Mouse (Mus musculus) neural tube, embryonic 13.5 days (tissue): ENCODE results near the gene Clpb. TPM values are rescaled to one million over a fixed set of nuclear protein-coding genes. Genes with fewer than 3 reads are reported as not detected.
A peak's percentile ranks its signal among the peaks of the same experiment; 100 is the strongest.

ENCODE experiments used
- ATAC-seq: fragments of 200-750 bp; cut with Nextera tagmentation; 2 replicates; pipeline ENCODE4 v1.8.0; 2017; ENCODE audit warnings: low read depth, mild to moderate bottlenecking, moderate TSS enrichment, moderate library complexity
- H3K27ac ChIP-seq: fragments of 300-500 bp; sonication (generic); replicated peaks from 2 replicates; pipeline ENCODE4 v1.5.1; 2015; ENCODE audit warnings: moderate library complexity, mild to moderate bottlenecking, inconsistent platforms
- H3K27me3 ChIP-seq: fragments of 300-500 bp; sonication (generic); 2 replicates; pipeline ENCODE4 v1.6.1; 2015; ENCODE audit warnings: mild to moderate bottlenecking, inconsistent platforms
- H3K36me3 ChIP-seq: fragments of 300-500 bp; sonication (generic); 2 replicates; pipeline ENCODE4 v1.6.1; 2015; ENCODE audit warnings: mild to moderate bottlenecking, inconsistent platforms
- H3K4me1 ChIP-seq: fragments of 300-500 bp; sonication (generic); replicated peaks from 2 replicates; pipeline ENCODE4 v1.6.1; 2015; ENCODE audit warnings: inconsistent platforms
- H3K4me2 ChIP-seq: fragments of 300-500 bp; sonication (generic); 2 replicates; pipeline ENCODE4 v1.6.1; 2015; ENCODE audit warnings: inconsistent platforms, mild to moderate bottlenecking, moderate library complexity
- H3K4me3 ChIP-seq: fragments of 300-500 bp; sonication (generic); 2 replicates; pipeline ENCODE4 v1.5.1; 2015; ENCODE audit warnings: mild to moderate bottlenecking, inconsistent platforms
- H3K9ac ChIP-seq: fragments of 300-500 bp; sonication (generic); 2 replicates; pipeline ENCODE4 v1.6.1; 2015; ENCODE audit warnings: moderate library complexity, mild to moderate bottlenecking, inconsistent platforms
- H3K9me3 ChIP-seq: fragments of 300-500 bp; sonication (generic); 2 replicates; pipeline ENCODE4 v1.6.1; 2016; ENCODE audit warnings: inconsistent platforms
- WGBS: fragments of 180-500 bp; shearing (Covaris S2); methylation state at CpG from one replicate; pipeline ENCODE4 v1.1.7; 2015; 5-methylcytosine and 5-hydroxymethylcytosine counted together
- polyA plus RNA-seq: library from polyadenylated mRNA; unstranded; fragments of >200 nt; fragmentation: Nextera tagmentation; extraction: Ambion mirVana; gene quantifications from 2 replicates; pipeline ENCODE4 v1.2.1, GENCODE M21; 2015

Gene Clpb
- polyA plus RNA-seq, 1 experiment from 2014 or later = 30.4 TPM

- no peaks in the 10 kb centered on the region for H3K27me3 ChIP-seq
- H3K4me2 ChIP-seq = no peak overlapping the region
- ATAC-seq = no peak
- 85% methylated on average over 2 of the region's 2 CpGs for WGBS
- H3K4me1 ChIP-seq = no peaks in the 10 kb centered on the region
- H3K27ac ChIP-seq = no peak overlapping the region
- no peak overlapping the region for H3K4me3 ChIP-seq
- H3K9ac ChIP-seq = no peak overlapping the region
- H3K36me3 ChIP-seq = no peaks in the 10 kb centered on the region
- H3K9me3 ChIP-seq = no peaks in the 10 kb centered on the region
Observed at GRCm38 (mm10) chr7:101636056-101636455, 27.4 kb upstream of the Clpb start.

- H3K4me2 ChIP-seq = no peak overlapping the region
- no peak overlapping the region for H3K27ac ChIP-seq
- H3K9me3 ChIP-seq = no peaks in the 10 kb centered on the region
- no peaks in the 10 kb centered on the region for H3K27me3 ChIP-seq
- no peak overlapping the region for H3K9ac ChIP-seq
- H3K4me1 ChIP-seq = no peaks in the 10 kb centered on the region
- no peak for ATAC-seq
- H3K4me3 ChIP-seq = no peak overlapping the region
- H3K36me3 ChIP-seq = no peaks in the 10 kb centered on the region
- 95% methylated on average over 3 of the region's 3 CpGs for WGBS
Observed at GRCm38 (mm10) chr7:101643879-101644278, 19.6 kb upstream of the Clpb start.

GRCm38 (mm10) chr7:101649729-101650128 lies 13.7 kb upstream of the Clpb start:
- 82% methylated on average over 9 of the region's 9 CpGs for WGBS
- 0 out of 2 replicates have a peak, but pooled peaks cover 3% of the 10 kb centered on the region for H3K4me1 ChIP-seq
- no peaks in the 10 kb centered on the region for H3K9me3 ChIP-seq
- no peak overlapping the region for H3K4me2 ChIP-seq
- no peak overlapping the region for H3K4me3 ChIP-seq
- no peaks in the 10 kb centered on the region for H3K27me3 ChIP-seq
- H3K9ac ChIP-seq = no peak overlapping the region
- H3K36me3 ChIP-seq = no peaks in the 10 kb centered on the region
- no peak overlapping the region for H3K27ac ChIP-seq
- ATAC-seq = no peak

GRCm38 (mm10) chr7:101650565-101650964 lies 12.9 kb upstream of the Clpb start:
- no peaks in the 10 kb centered on the region for H3K9me3 ChIP-seq
- ATAC-seq = no peak
- H3K36me3 ChIP-seq = no peaks in the 10 kb centered on the region
- 28% methylated on average over 3 of the region's 3 CpGs for WGBS
- H3K4me3 ChIP-seq = no peak overlapping the region
- H3K4me2 ChIP-seq = no peak overlapping the region
- H3K4me1 ChIP-seq = 0 out of 2 replicates have a peak, but pooled peaks cover 3% of the 10 kb centered on the region
- no peaks in the 10 kb centered on the region for H3K27me3 ChIP-seq
- no peak overlapping the region for H3K27ac ChIP-seq
- no peak overlapping the region for H3K9ac ChIP-seq

- H3K4me1 ChIP-seq = 0 out of 2 replicates have a peak, but pooled peaks cover 3% of the 10 kb centered on the region
- no peak; the same call in 1 of the 2 replicates for ATAC-seq
- H3K27me3 ChIP-seq = no peaks in the 10 kb centered on the region
- no peaks in the 10 kb centered on the region for H3K9me3 ChIP-seq
- H3K9ac ChIP-seq = no peak overlapping the region
- no peak overlapping the region for H3K27ac ChIP-seq
- H3K36me3 ChIP-seq = no peaks in the 10 kb centered on the region
- H3K4me2 ChIP-seq = peak overlapping the region; percentile 29; the same call in 1 of the 2 replicates
- no peak overlapping the region for H3K4me3 ChIP-seq
- WGBS = 66% methylated on average over 10 of the region's 10 CpGs
Observed at GRCm38 (mm10) chr7:101653681-101654209, 9.7 kb upstream of the Clpb start.

GRCm38 (mm10) chr7:101654936-101655335 lies 8.5 kb upstream of the Clpb start:
- no peaks in the 10 kb centered on the region for H3K36me3 ChIP-seq
- no peak overlapping the region for H3K4me3 ChIP-seq
- H3K9ac ChIP-seq = no peak overlapping the region
- H3K9me3 ChIP-seq = no peaks in the 10 kb centered on the region
- WGBS = 57% methylated on average over 4 of the region's 4 CpGs
- ATAC-seq = no peak
- no peak overlapping the region for H3K27ac ChIP-seq
- H3K27me3 ChIP-seq = no peaks in the 10 kb centered on the region
- H3K4me1 ChIP-seq = 0 out of 2 replicates have a peak, but pooled peaks cover 3% of the 10 kb centered on the region
- H3K4me2 ChIP-seq = no peak overlapping the region

GRCm38 (mm10) chr7:101662006-101662405 lies 1.4 kb upstream of the Clpb start:
- Histone ChIP-seq H3K36me3 (no peaks in the 10 kb centered on the region), H3K27me3 (no peaks in the 10 kb centered on the region), H3K9me3 (no peaks in the 10 kb centered on the region), H3K9ac (no peak overlapping the region), H3K27ac (no peak overlapping the region), H3K4me3 (no peak overlapping the region), H3K4me2 (no peak overlapping the region), H3K4me1 (peaks cover 29% of the 10 kb centered on the region)
- WGBS = 88% methylated on average over 1 of the region's 1 CpGs
- ATAC-seq = no peak

GRCm38 (mm10) chr7:101666581-101666980 lies 3.1 kb downstream of the Clpb start:
- Histone ChIP-seq H3K4me3 (no peak overlapping the region), H3K4me1 (peaks cover 34% of the 10 kb centered on the region), H3K9ac (peak overlapping the region; percentile 47), H3K27me3 (no peaks in the 10 kb centered on the region), H3K27ac (no peak overlapping the region), H3K36me3 (peaks cover 3% of the 10 kb centered on the region; the same call in 1 of the 2 replicates), H3K9me3 (no peaks in the 10 kb centered on the region), H3K4me2 (no peak overlapping the region)
- ATAC-seq = no peak
- 11% methylated on average over 3 of the region's 3 CpGs for WGBS

- Histone ChIP-seq H3K9ac (no peak overlapping the region), H3K27me3 (no peaks in the 10 kb centered on the region), H3K9me3 (no peaks in the 10 kb centered on the region), H3K36me3 (peaks cover 3% of the 10 kb centered on the region; the same call in 1 of the 2 replicates), H3K27ac (no peak overlapping the region), H3K4me2 (no peak overlapping the region), H3K4me1 (peaks cover 16% of the 10 kb centered on the region), H3K4me3 (no peak overlapping the region)
- WGBS = 79% methylated on average over 5 of the region's 5 CpGs
- ATAC-seq = no peak
Observed at GRCm38 (mm10) chr7:101671601-101672280, 8.3 kb downstream of the Clpb start.

- Histone ChIP-seq H3K4me1 (peaks cover 14% of the 10 kb centered on the region), H3K4me2 (no peak overlapping the region), H3K4me3 (no peak overlapping the region), H3K36me3 (no peaks in the 10 kb centered on the region), H3K27me3 (no peaks in the 10 kb centered on the region), H3K27ac (no peak overlapping the region), H3K9me3 (no peaks in the 10 kb centered on the region), H3K9ac (no peak overlapping the region)
- no peak for ATAC-seq
- 51% methylated on average over 2 of the region's 2 CpGs for WGBS
Observed at GRCm38 (mm10) chr7:101673497-101673896, 10.1 kb downstream of the Clpb start.

GRCm38 (mm10) chr7:101676033-101676761 lies 12.8 kb downstream of the Clpb start:
- H3K9ac ChIP-seq = peak overlapping the region; percentile 38
- no peak overlapping the region for H3K4me3 ChIP-seq
- WGBS = 39% methylated on average over 6 of the region's 6 CpGs
- H3K9me3 ChIP-seq = no peaks in the 10 kb centered on the region
- H3K4me2 ChIP-seq = no peak overlapping the region
- H3K27ac ChIP-seq = peak overlapping the region; percentile 14; the same call in 1 of the 2 replicates
- peaks cover 20% of the 10 kb centered on the region for H3K4me1 ChIP-seq
- no peaks in the 10 kb centered on the region for H3K27me3 ChIP-seq
- no peaks in the 10 kb centered on the region for H3K36me3 ChIP-seq
- ATAC-seq = no peak

GRCm38 (mm10) chr7:101676762-101677308 lies 13.4 kb downstream of the Clpb start:
- H3K27ac ChIP-seq = peak overlapping the region; percentile 14; the same call in 1 of the 2 replicates
- no peaks in the 10 kb centered on the region for H3K36me3 ChIP-seq
- no peak overlapping the region for H3K4me3 ChIP-seq
- ATAC-seq = no peak
- H3K9ac ChIP-seq = peak overlapping the region; percentile 38; the same call in 1 of the 2 replicates
- peaks cover 26% of the 10 kb centered on the region for H3K4me1 ChIP-seq
- H3K4me2 ChIP-seq = no peak overlapping the region
- H3K27me3 ChIP-seq = no peaks in the 10 kb centered on the region
- 9% methylated on average over 3 of the region's 3 CpGs for WGBS
- H3K9me3 ChIP-seq = no peaks in the 10 kb centered on the region
